Mouse (Mus musculus) hindbrain, embryonic 11.5 days (tissue): ENCODE measurements around the gene Dock4. TPM values are rescaled to one million over a fixed set of nuclear protein-coding genes. Genes with fewer than 3 reads are reported as not detected.

Source experiments
- ATAC-seq: fragments of 200-750 bp; cut with Nextera tagmentation; 2 replicates; pipeline ENCODE4 v1.8.0; 2017; ENCODE audit warnings: mild to moderate bottlenecking, moderate TSS enrichment, moderate library complexity; ENCODE audit not compliant: low FRiP score
- DNase-seq: peaks from one replicate; pipeline ENCODE4 v3.0.0-alpha.2; 2015; ENCODE audit warnings: low spot score
- H3K27ac ChIP-seq: fragments of 300-500 bp; sonication (generic); 2 replicates; pipeline ENCODE4 v1.5.1; 2014; ENCODE audit warnings: mild to moderate bottlenecking, low read depth, low read length
- H3K27me3 ChIP-seq: fragments of 300-500 bp; sonication (generic); 2 replicates; pipeline ENCODE4 v1.6.1; 2014; ENCODE audit warnings: mild to moderate bottlenecking, low read length, moderate library complexity, mixed read lengths; ENCODE audit not compliant: control insufficient read depth, insufficient read depth
- H3K36me3 ChIP-seq: fragments of 300-500 bp; sonication (generic); 2 replicates; pipeline ENCODE4 v1.6.1; 2014; ENCODE audit warnings: mild to moderate bottlenecking, low read length, moderate library complexity, mixed read lengths; ENCODE audit not compliant: control insufficient read depth, insufficient read depth
- H3K4me1 ChIP-seq: fragments of 300-500 bp; sonication (generic); replicated peaks from 2 replicates; pipeline ENCODE4 v1.6.1; 2014; ENCODE audit warnings: low read length, mixed read lengths; ENCODE audit not compliant: control insufficient read depth, insufficient read depth
- H3K4me2 ChIP-seq: fragments of 300-500 bp; sonication (generic); replicated peaks from 2 replicates; pipeline ENCODE4 v1.6.1; 2014; ENCODE audit warnings: mild to moderate bottlenecking, low read depth, low read length
- H3K4me3 ChIP-seq: fragments of 300-500 bp; sonication (generic); 2 replicates; pipeline ENCODE4 v1.5.1; 2014; ENCODE audit warnings: low read depth, low read length
- H3K9ac ChIP-seq: fragments of 300-500 bp; sonication (generic); 2 replicates; pipeline ENCODE4 v1.6.1; 2014; ENCODE audit warnings: low read depth, low read length
- H3K9me3 ChIP-seq: fragments of 300-500 bp; sonication (generic); 2 replicates; pipeline ENCODE4 v1.6.1; 2016; ENCODE audit warnings: low read length; ENCODE audit not compliant: control insufficient read depth
- WGBS: fragments of 180-500 bp; shearing (Covaris S2); extraction: QIAGEN DNeasy Blood & Tissue Kit; methylation state at CpG from one replicate; pipeline ENCODE4 v1.1.7; 2014; 5-methylcytosine and 5-hydroxymethylcytosine counted together
- polyA plus RNA-seq: library from polyadenylated mRNA; unstranded; fragments of >200 nt; fragmentation: Nextera tagmentation; extraction: Ambion mirVana; gene quantifications from 2 replicates; pipeline ENCODE4 v1.2.1, GENCODE M21; 2014

Dock4 gene
- polyA plus RNA-seq, 1 experiment from 2014 or later: 29.4 TPM

GRCm38 (mm10) chr12:40715174-40715573 lies 269.4 kb downstream of the Dock4 start:
- Histone ChIP-seq H3K4me1 (no peaks in the 10 kb centered on the region), H3K4me3 (no peak overlapping the region), H3K27ac (no peak overlapping the region), H3K9me3 (no peaks in the 10 kb centered on the region), H3K4me2 (no peak overlapping the region), H3K36me3 (no peaks in the 10 kb centered on the region), H3K27me3 (no peaks in the 10 kb centered on the region), H3K9ac (no peak overlapping the region)
- DNase-seq (no peak), ATAC-seq (no peak)
- WGBS: 89% methylated on average over 2 of the region's 2 CpGs

- Histone ChIP-seq H3K36me3 (no peaks in the 10 kb centered on the region), H3K9me3 (no peaks in the 10 kb centered on the region), H3K4me1 (no peaks in the 10 kb centered on the region), H3K27me3 (no peaks in the 10 kb centered on the region), H3K9ac (no peak overlapping the region), H3K4me3 (no peak overlapping the region), H3K4me2 (no peak overlapping the region), H3K27ac (no peak overlapping the region)
- WGBS: 82% methylated on average over 2 of the region's 2 CpGs
- DNase-seq (no peak), ATAC-seq (no peak)
Measured at GRCm38 (mm10) chr12:40728373-40728772, 282.6 kb downstream of the Dock4 start.

GRCm38 (mm10) chr12:40730756-40731155 lies 285.0 kb downstream of the Dock4 start:
- H3K4me3 ChIP-seq: no peak overlapping the region
- no peaks in the 10 kb centered on the region for H3K36me3 ChIP-seq
- ATAC-seq (no peak), DNase-seq (no peak)
- WGBS: 83% methylated on average over 3 of the region's 3 CpGs
- H3K4me1 ChIP-seq: no peaks in the 10 kb centered on the region
- H3K4me2 ChIP-seq: no peak overlapping the region
- no peaks in the 10 kb centered on the region for H3K27me3 ChIP-seq
- H3K9me3 ChIP-seq: no peaks in the 10 kb centered on the region
- no peak overlapping the region for H3K27ac ChIP-seq
- H3K9ac ChIP-seq: no peak overlapping the region

- Histone ChIP-seq H3K36me3 (peaks cover 2% of the 10 kb centered on the region; the same call in 1 of the 2 replicates), H3K27me3 (no peaks in the 10 kb centered on the region), H3K4me1 (no peaks in the 10 kb centered on the region), H3K9me3 (no peaks in the 10 kb centered on the region), H3K9ac (no peak overlapping the region), H3K4me3 (no peak overlapping the region), H3K4me2 (no peak overlapping the region), H3K27ac (no peak overlapping the region)
- ATAC-seq (0 out of 2 replicates have a peak, but pooled peaks have one; percentile 38), DNase-seq (no peak)
- WGBS: 80% methylated on average over 7 of the region's 7 CpGs
Measured at GRCm38 (mm10) chr12:40745501-40745900, 299.7 kb downstream of the Dock4 start.

GRCm38 (mm10) chr12:40746081-40746480 lies 300.3 kb downstream of the Dock4 start:
- DNase-seq: no peak
- 88% methylated on average over 3 of the region's 3 CpGs for WGBS

GRCm38 (mm10) chr12:40759281-40759680 lies 313.5 kb downstream of the Dock4 start:
- ATAC-seq: no peak
- Histone ChIP-seq H3K9me3 (no peaks in the 10 kb centered on the region), H3K4me2 (no peak overlapping the region), H3K4me1 (no peaks in the 10 kb centered on the region), H3K4me3 (no peak overlapping the region), H3K27ac (no peak overlapping the region), H3K27me3 (no peaks in the 10 kb centered on the region), H3K36me3 (no peaks in the 10 kb centered on the region), H3K9ac (no peak overlapping the region)
- no peak for DNase-seq
- 91% methylated on average over 2 of the region's 2 CpGs for WGBS

More at GRCm38 (mm10) chr12:40746081-40746480, 300.3 kb downstream of the Dock4 start:
- Histone ChIP-seq H3K4me1 (no peaks in the 10 kb centered on the region), H3K9ac (no peak overlapping the region), H3K4me2 (no peak overlapping the region), H3K27ac (no peak overlapping the region), H3K36me3 (peaks cover 2% of the 10 kb centered on the region; the same call in 1 of the 2 replicates), H3K4me3 (no peak overlapping the region), H3K9me3 (no peaks in the 10 kb centered on the region), H3K27me3 (no peaks in the 10 kb centered on the region)
- no peak for ATAC-seq

GRCm38 (mm10) chr12:40767258-40767816 lies 321.6 kb downstream of the Dock4 start:
- peak; percentile 49; the same call in 1 of the 2 replicates for ATAC-seq
- 67% methylated on average over 8 of the region's 8 CpGs for WGBS
- no peak overlapping the region for H3K4me3 ChIP-seq

GRCm38 (mm10) chr12:40773091-40773490 lies 327.3 kb downstream of the Dock4 start:
- H3K4me2 ChIP-seq: no peak overlapping the region
- H3K9me3 ChIP-seq: no peaks in the 10 kb centered on the region
- H3K4me1 ChIP-seq: no peaks in the 10 kb centered on the region
- H3K27me3 ChIP-seq: no peaks in the 10 kb centered on the region
- no peak overlapping the region for H3K27ac ChIP-seq
- ATAC-seq (no peak), DNase-seq (no peak)
- 93% methylated on average over 1 of the region's 1 CpGs for WGBS
- no peaks in the 10 kb centered on the region for H3K36me3 ChIP-seq
- no peak overlapping the region for H3K9ac ChIP-seq
- no peak overlapping the region for H3K4me3 ChIP-seq

More at GRCm38 (mm10) chr12:40767258-40767816, 321.6 kb downstream of the Dock4 start:
- H3K36me3 ChIP-seq: no peaks in the 10 kb centered on the region
- H3K9me3 ChIP-seq: no peaks in the 10 kb centered on the region
- no peak overlapping the region for H3K27ac ChIP-seq
- no peaks in the 10 kb centered on the region for H3K4me1 ChIP-seq
- DNase-seq: no peak
- H3K4me2 ChIP-seq: no peak overlapping the region
- no peaks in the 10 kb centered on the region for H3K27me3 ChIP-seq
- no peak overlapping the region for H3K9ac ChIP-seq

GRCm38 (mm10) chr12:40781554-40781953 lies 335.8 kb downstream of the Dock4 start:
- H3K36me3 ChIP-seq: no peaks in the 10 kb centered on the region
- H3K4me2 ChIP-seq: no peak overlapping the region
- H3K27me3 ChIP-seq: no peaks in the 10 kb centered on the region
- H3K9ac ChIP-seq: no peak overlapping the region
- no peaks in the 10 kb centered on the region for H3K4me1 ChIP-seq
- ATAC-seq (no peak), DNase-seq (no peak)
- no peak overlapping the region for H3K4me3 ChIP-seq
- 90% methylated on average over 6 of the region's 6 CpGs for WGBS
- H3K27ac ChIP-seq: no peak overlapping the region
- no peaks in the 10 kb centered on the region for H3K9me3 ChIP-seq
